Mouse (Mus musculus) stomach, postnatal 0 days (tissue): ENCODE results near the gene Slc8a1. TPM values are rescaled to one million over a fixed set of nuclear protein-coding genes. Genes with fewer than 3 reads are reported as not detected.
A peak's percentile ranks its signal among the peaks of the same experiment; 100 is the strongest.

Experiments used
- ATAC-seq: fragments of 200-750 bp; cut with Nextera tagmentation; 2 replicates; pipeline ENCODE4 v1.8.0; 2017; ENCODE audit not compliant: low FRiP score, low TSS enrichment
- DNase-seq: peaks from one replicate; pipeline ENCODE4 v3.0.0-alpha.2; 2016; ENCODE audit warnings: low spot score
- H3K27ac ChIP-seq: fragments of 300-500 bp; sonication (generic); replicated peaks from 2 replicates; pipeline ENCODE4 v1.5.1; 2014; ENCODE audit warnings: mild to moderate bottlenecking, control low read depth
- H3K27me3 ChIP-seq: fragments of 300-500 bp; sonication (generic); 2 replicates; pipeline ENCODE4 v1.6.1; 2014; ENCODE audit warnings: low read length; ENCODE audit not compliant: control insufficient read depth, insufficient read depth
- H3K36me3 ChIP-seq: fragments of 300-500 bp; sonication (generic); 2 replicates; pipeline ENCODE4 v1.6.1; 2014; ENCODE audit warnings: low read length, mixed read lengths; ENCODE audit not compliant: control insufficient read depth, insufficient read depth
- H3K4me1 ChIP-seq: fragments of 300-500 bp; sonication (generic); replicated peaks from 2 replicates; pipeline ENCODE4 v1.6.1; 2014; ENCODE audit warnings: antibody characterized with exemption; ENCODE audit not compliant: control insufficient read depth, insufficient read depth
- H3K4me2 ChIP-seq: fragments of 300-500 bp; sonication (generic); replicated peaks from 2 replicates; pipeline ENCODE4 v1.6.1; 2014; ENCODE audit warnings: low read depth, mild to moderate bottlenecking, control low read depth, moderate library complexity
- H3K4me3 ChIP-seq: fragments of 300-500 bp; sonication (generic); 2 replicates; pipeline ENCODE4 v1.5.1; 2014; ENCODE audit warnings: low read depth, low read length, control low read depth
- H3K9ac ChIP-seq: fragments of 300-500 bp; sonication (generic); 2 replicates; pipeline ENCODE4 v1.6.1; 2014; ENCODE audit warnings: mild to moderate bottlenecking, low read length, control low read depth, mixed read lengths
- H3K9me3 ChIP-seq: fragments of 300-500 bp; sonication (generic); 2 replicates; pipeline ENCODE4 v1.6.1; 2016; ENCODE audit warnings: low read length; ENCODE audit not compliant: control insufficient read depth
- CTCF ChIP-seq: IDR thresholded peaks from 2 replicates; pipeline ENCODE4 v1.5.1; 2016; ENCODE audit warnings: antibody characterized with exemption, low read depth, mild to moderate bottlenecking, moderate library complexity
- EP300 ChIP-seq: optimal IDR thresholded peaks from 2 replicates; pipeline ENCODE3; 2016; ENCODE audit warnings: antibody characterized with exemption
- WGBS: fragments of 180-500 bp; shearing (Covaris S2); extraction: QIAGEN DNeasy Blood & Tissue Kit; methylation state at CpG from one replicate; pipeline ENCODE4 v1.1.7; 2014; 5-methylcytosine and 5-hydroxymethylcytosine counted together
- polyA plus RNA-seq: library from polyadenylated mRNA; unstranded; fragments of >200 nt; fragmentation: Nextera tagmentation; extraction: Ambion mirVana; gene quantifications from 2 replicates; pipeline ENCODE4 v1.2.1, GENCODE M21; 2015

The Slc8a1 gene
- polyA plus RNA-seq, 1 experiment from 2014 or later = 3.1 TPM

- 0% methylated on average over 22 of the region's 22 CpGs for WGBS
- ATAC-seq (peak; percentile 62), DNase-seq (peak; percentile 39)
- H3K9me3 ChIP-seq = no peaks in the 10 kb centered on the region
- H3K36me3 ChIP-seq = no peaks in the 10 kb centered on the region
- H3K4me2 ChIP-seq = peak overlapping the region; percentile 85
- peak overlapping the region; percentile 87 for H3K27ac ChIP-seq
- TF ChIP-seq EP300 (no peak), CTCF (0 out of 2 replicates have a peak, but pooled peaks have one; percentile 9)
- H3K4me3 ChIP-seq = peak overlapping the region; percentile 68
- H3K4me1 ChIP-seq = no peaks in the 10 kb centered on the region
- no peaks in the 10 kb centered on the region for H3K27me3 ChIP-seq
- peak overlapping the region; percentile 82 for H3K9ac ChIP-seq
Measured at GRCm38 (mm10) chr17:81669062-81669815, 68.9 kb downstream of the Slc8a1 start.

GRCm38 (mm10) chr17:81668466-81668865 is 69.7 kb downstream of the Slc8a1 start:
- Histone ChIP-seq H3K9ac (no peak overlapping the region), H3K4me3 (peak overlapping the region; percentile 68), H3K4me1 (no peaks in the 10 kb centered on the region), H3K9me3 (no peaks in the 10 kb centered on the region), H3K4me2 (peak overlapping the region; percentile 85), H3K27me3 (no peaks in the 10 kb centered on the region), H3K36me3 (no peaks in the 10 kb centered on the region), H3K27ac (no peak overlapping the region; the same call in 1 of the 2 replicates)
- DNase-seq (no peak), ATAC-seq (no peak)
- WGBS = 14% methylated on average over 2 of the region's 2 CpGs
- TF ChIP-seq EP300 (no peak), CTCF (no peak)

- Histone ChIP-seq H3K4me3 (no peak overlapping the region), H3K9me3 (no peaks in the 10 kb centered on the region), H3K27me3 (no peaks in the 10 kb centered on the region), H3K4me1 (no peaks in the 10 kb centered on the region), H3K4me2 (peak overlapping the region; percentile 85), H3K36me3 (no peaks in the 10 kb centered on the region), H3K9ac (no peak overlapping the region), H3K27ac (no peak overlapping the region)
- ATAC-seq = no peak
- WGBS = 54% methylated on average over 2 of the region's 2 CpGs
- TF ChIP-seq EP300 (no peak), CTCF (no peak)
- no peak for DNase-seq
Measured at GRCm38 (mm10) chr17:81667935-81668334, 70.2 kb downstream of the Slc8a1 start.

- H3K4me2 ChIP-seq = 0 out of 2 replicates have a peak overlapping the region, but pooled peaks have one; percentile 1
- ATAC-seq (no peak), DNase-seq (no peak)
- no peak overlapping the region for H3K27ac ChIP-seq
- TF ChIP-seq EP300 = no peak
- TF ChIP-seq CTCF = peak; percentile 83
- H3K9ac ChIP-seq = no peak overlapping the region
- H3K27me3 ChIP-seq = no peaks in the 10 kb centered on the region
- H3K36me3 ChIP-seq = no peaks in the 10 kb centered on the region
- WGBS = 36% methylated on average over 2 of the region's 2 CpGs
- no peak overlapping the region for H3K4me3 ChIP-seq
- no peaks in the 10 kb centered on the region for H3K9me3 ChIP-seq
- H3K4me1 ChIP-seq = no peaks in the 10 kb centered on the region
Measured at GRCm38 (mm10) chr17:81666551-81666950, 71.6 kb downstream of the Slc8a1 start.

- Histone ChIP-seq H3K4me2 (no peak overlapping the region), H3K4me3 (no peak overlapping the region), H3K9me3 (no peaks in the 10 kb centered on the region), H3K27ac (no peak overlapping the region), H3K9ac (no peak overlapping the region), H3K36me3 (no peaks in the 10 kb centered on the region), H3K27me3 (no peaks in the 10 kb centered on the region), H3K4me1 (no peaks in the 10 kb centered on the region)
- TF ChIP-seq EP300 (no peak), CTCF (no peak)
- DNase-seq = no peak
- ATAC-seq = no peak
- 82% methylated on average over 4 of the region's 4 CpGs for WGBS
Measured at GRCm38 (mm10) chr17:81664916-81665315, 73.3 kb downstream of the Slc8a1 start.

GRCm38 (mm10) chr17:81657828-81658227 is 80.3 kb downstream of the Slc8a1 start:
- Histone ChIP-seq H3K4me2 (no peak overlapping the region), H3K4me1 (no peaks in the 10 kb centered on the region), H3K36me3 (no peaks in the 10 kb centered on the region), H3K4me3 (no peak overlapping the region), H3K9me3 (no peaks in the 10 kb centered on the region), H3K27ac (no peak overlapping the region), H3K27me3 (no peaks in the 10 kb centered on the region), H3K9ac (no peak overlapping the region)
- TF ChIP-seq CTCF (no peak), EP300 (no peak)
- ATAC-seq (no peak), DNase-seq (no peak)
- 70% methylated on average over 1 of the region's 1 CpGs for WGBS
